Mouse (Mus musculus) G1E (cell line): ENCODE results near the gene Chadl.

Experiments used
- CTCF ChIP-seq: IDR thresholded peaks from 2 replicates; pipeline ENCODE4 v1.5.1; 2012; ENCODE audit warnings: low read depth, low read length, inconsistent platforms, mixed read lengths
- GATA1 ChIP-seq: IDR thresholded peaks from 2 replicates; pipeline ENCODE4 v1.6.1; 2012; ENCODE audit warnings: borderline replicate concordance, low read length, inconsistent platforms, mixed read lengths
- GATA2 ChIP-seq: IDR thresholded peaks from 2 replicates; pipeline ENCODE4 v1.6.1; 2012; ENCODE audit warnings: low read depth, low read length, inconsistent platforms, borderline replicate concordance
- POLR2AphosphoS5 ChIP-seq: IDR thresholded peaks from 2 replicates; pipeline ENCODE4 v1.6.1; 2012; ENCODE audit warnings: low read depth, low read length, inconsistent platforms; ENCODE audit not compliant: insufficient replicate concordance
- TAL1 ChIP-seq: conservative IDR thresholded peaks from 2 replicates; pipeline ENCODE4 v1.6.1; 2012; ENCODE audit warnings: low read depth, low read length, inconsistent platforms, mixed read lengths

GRCm38 (mm10) chr15:81663281-81663680 is 33.8 kb downstream of the Chadl start:
- no peak for TF ChIP-seq CTCF
- TF ChIP-seq POLR2AphosphoS5, result no peak
- TF ChIP-seq GATA1, result no peak
- TF ChIP-seq TAL1, result no peak
- TF ChIP-seq GATA2, result no peak
